Mouse (Mus musculus): ENCODE measurements around the gene Pzp. TPM values are rescaled to one million over a fixed set of nuclear protein-coding genes. Genes with fewer than 3 reads are reported as not detected.

The Pzp gene
- polyA plus RNA-seq, 1 experiment from 2014 or later = 1.5 TPM

DNA sequence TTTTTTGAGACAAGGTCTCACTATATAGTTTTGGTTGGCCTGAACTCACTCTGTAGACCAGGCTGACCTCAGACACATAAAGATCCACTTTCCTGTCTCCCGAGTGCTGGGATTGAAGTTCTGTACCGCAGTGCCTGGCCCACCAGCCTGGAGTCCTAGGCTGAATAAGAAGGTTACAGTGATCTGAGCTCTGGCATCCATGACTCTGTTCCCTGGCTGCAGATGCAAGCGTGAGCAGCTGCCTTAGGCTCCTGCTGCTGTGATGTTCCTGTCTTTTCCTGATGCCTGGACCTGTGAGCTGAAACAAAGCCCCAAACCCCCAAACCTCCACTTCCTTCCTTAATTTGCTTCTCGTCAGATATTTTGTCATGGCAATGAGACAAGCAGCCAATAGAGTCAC lies 61.5 kb downstream of the Pzp start:
- no peak for DNase-seq (ENCODE audit: low spot score)
- Histone ChIP-seq H3K4me1 (replicated peaks; ENCODE audit: control insufficient read depth, insufficient read depth) (no peaks in the 10 kb centered on the region), H3K9me3 (ENCODE audit: control insufficient read depth, low read length) (no peaks in the 10 kb centered on the region), H3K9ac (ENCODE audit: low read length) (no peak overlapping the region), H3K36me3 (ENCODE audit: control insufficient read depth, insufficient read depth, low read length) (no peaks in the 10 kb centered on the region), H3K27ac (replicated peaks) (no peak overlapping the region), H3K4me2 (replicated peaks; ENCODE audit: low read depth) (no peak overlapping the region), H3K4me3 (ENCODE audit: low read depth, low read length) (no peak overlapping the region), H3K27me3 (ENCODE audit: control insufficient read depth, insufficient read depth, low read length) (no peaks in the 10 kb centered on the region)
- 75% methylated on average over 4 of the region's 4 CpGs for WGBS
- no peak for ATAC-seq (ENCODE audit: low FRiP score, low TSS enrichment)
- TF ChIP-seq EP300 (optimal IDR thresholded peaks at IDR 0.05) = no peak

DNA sequence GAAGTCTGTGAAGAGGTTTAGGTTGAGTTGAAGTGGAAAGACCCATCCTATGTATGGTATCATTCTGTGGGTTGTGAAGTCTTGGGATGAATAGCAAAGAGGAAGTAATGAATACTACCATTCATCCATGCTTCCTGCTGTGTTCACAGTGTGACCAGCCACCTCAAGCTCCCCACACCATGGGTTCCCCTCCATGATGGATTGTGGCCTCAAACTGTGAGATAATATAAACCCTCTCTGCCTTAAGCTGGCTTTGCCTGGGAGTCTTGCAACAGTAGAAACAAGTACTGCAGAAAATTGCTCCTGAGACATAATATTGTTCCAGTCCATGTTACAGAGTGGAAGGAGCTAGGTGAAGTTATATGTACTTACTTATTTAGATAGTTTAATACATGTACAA lies 64.9 kb downstream of the Pzp start:
- no peak overlapping the region for H3K9ac ChIP-seq (ENCODE audit: low read length)
- no peaks in the 10 kb centered on the region for H3K36me3 ChIP-seq (ENCODE audit: control insufficient read depth, insufficient read depth, low read length)
- TF ChIP-seq CTCF (IDR thresholded peaks at IDR 0.05; ENCODE audit: low read depth) (no peak), EP300 (optimal IDR thresholded peaks at IDR 0.05) (no peak)
- ATAC-seq (ENCODE audit: low FRiP score, low TSS enrichment) = no peak
- no peak overlapping the region for H3K4me2 ChIP-seq (replicated peaks; ENCODE audit: low read depth)
- DNase-seq (ENCODE audit: low spot score) = no peak
- H3K4me1 ChIP-seq (replicated peaks; ENCODE audit: control insufficient read depth, insufficient read depth) = no peaks in the 10 kb centered on the region
- H3K27me3 ChIP-seq (ENCODE audit: control insufficient read depth, insufficient read depth, low read length) = no peaks in the 10 kb centered on the region
- H3K27ac ChIP-seq (replicated peaks) = no peak overlapping the region
- H3K9me3 ChIP-seq (ENCODE audit: control insufficient read depth, low read length) = no peaks in the 10 kb centered on the region
- no peak overlapping the region for H3K4me3 ChIP-seq (ENCODE audit: low read depth, low read length)

DNA sequence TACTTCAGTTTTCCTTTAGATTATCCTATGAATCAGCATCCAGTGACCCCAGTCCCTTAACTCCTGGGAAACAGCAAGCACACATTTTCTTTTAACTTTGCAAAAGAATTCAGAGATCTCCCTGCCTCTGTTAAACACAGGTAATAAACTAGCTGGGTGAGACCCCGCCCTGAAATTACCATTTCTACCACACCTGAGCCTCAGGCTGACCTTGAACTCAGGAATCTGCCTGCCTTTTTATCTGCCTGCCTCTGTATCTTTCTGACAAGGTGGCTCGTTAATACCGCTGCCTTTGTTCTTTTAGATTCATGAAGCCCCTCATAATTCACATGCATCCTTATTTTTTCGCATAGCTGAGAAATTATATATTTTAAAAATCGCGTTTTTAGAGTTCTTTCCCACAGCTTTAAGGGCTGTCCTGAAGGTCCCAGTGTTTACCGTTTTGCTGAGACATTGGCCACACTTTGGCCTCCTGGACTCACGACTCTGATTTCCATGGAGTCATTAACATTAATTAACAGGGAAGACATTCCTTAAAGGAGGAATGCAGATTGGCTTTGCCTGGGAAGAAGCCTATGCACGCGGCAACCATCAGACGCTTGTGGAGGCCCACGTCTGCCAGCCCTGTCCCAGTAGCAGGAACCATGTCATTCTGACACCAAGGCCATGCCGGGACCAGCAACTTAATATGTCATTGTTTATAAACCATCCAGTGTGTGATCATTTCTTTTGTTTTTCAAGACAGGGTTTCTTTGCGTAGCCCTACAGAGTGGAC lies 65.6 kb downstream of the Pzp start:
- no peak overlapping the region for H3K4me3 ChIP-seq (ENCODE audit: low read depth, low read length)
- H3K27ac ChIP-seq (replicated peaks) = no peak overlapping the region
- DNase-seq (ENCODE audit: low spot score) (no peak), ATAC-seq (ENCODE audit: low FRiP score, low TSS enrichment) (no peak)
- no peaks in the 10 kb centered on the region for H3K27me3 ChIP-seq (ENCODE audit: control insufficient read depth, insufficient read depth, low read length)
- WGBS = 82% methylated on average over 14 of the region's 14 CpGs
- no peaks in the 10 kb centered on the region for H3K36me3 ChIP-seq (ENCODE audit: control insufficient read depth, insufficient read depth, low read length)
- TF ChIP-seq CTCF (IDR thresholded peaks at IDR 0.05; ENCODE audit: low read depth) (no peak), EP300 (optimal IDR thresholded peaks at IDR 0.05) (no peak)
- no peaks in the 10 kb centered on the region for H3K9me3 ChIP-seq (ENCODE audit: control insufficient read depth, low read length)
- H3K4me1 ChIP-seq (replicated peaks; ENCODE audit: control insufficient read depth, insufficient read depth) = no peaks in the 10 kb centered on the region
- H3K4me2 ChIP-seq (replicated peaks; ENCODE audit: low read depth) = no peak overlapping the region
- no peak overlapping the region for H3K9ac ChIP-seq (ENCODE audit: low read length)

DNA sequence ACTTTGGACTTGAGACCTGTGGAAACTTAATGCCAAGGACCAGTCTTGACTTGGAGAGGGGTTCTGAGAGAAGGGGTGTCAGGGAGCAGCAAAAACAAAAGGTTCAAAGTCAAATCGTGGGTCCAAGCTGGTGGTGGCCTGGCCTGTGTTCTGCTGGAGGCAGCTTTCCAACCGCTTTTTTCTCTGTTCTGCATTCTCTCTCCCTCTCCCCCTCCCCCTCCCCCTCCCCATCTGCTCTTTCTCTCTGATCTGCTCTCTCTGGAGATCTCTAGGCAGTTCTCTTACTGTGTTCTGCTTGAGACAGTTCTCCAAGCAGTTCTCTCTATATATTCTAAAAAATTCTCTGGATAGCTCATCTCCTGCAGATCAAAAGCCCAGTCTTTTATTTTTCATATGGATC lies 66.2 kb downstream of the Pzp start:
- Histone ChIP-seq H3K9ac (ENCODE audit: low read length) (no peak overlapping the region), H3K9me3 (ENCODE audit: control insufficient read depth, low read length) (no peaks in the 10 kb centered on the region), H3K4me1 (replicated peaks; ENCODE audit: control insufficient read depth, insufficient read depth) (no peaks in the 10 kb centered on the region), H3K27me3 (ENCODE audit: control insufficient read depth, insufficient read depth, low read length) (no peaks in the 10 kb centered on the region), H3K27ac (replicated peaks) (no peak overlapping the region), H3K4me2 (replicated peaks; ENCODE audit: low read depth) (no peak overlapping the region), H3K36me3 (ENCODE audit: control insufficient read depth, insufficient read depth, low read length) (no peaks in the 10 kb centered on the region), H3K4me3 (ENCODE audit: low read depth, low read length) (no peak overlapping the region)
- 55% methylated on average over 2 of the region's 2 CpGs for WGBS
- TF ChIP-seq EP300 (optimal IDR thresholded peaks at IDR 0.05) (no peak), CTCF (IDR thresholded peaks at IDR 0.05; ENCODE audit: low read depth) (no peak)
- DNase-seq (ENCODE audit: low spot score) (no peak), ATAC-seq (ENCODE audit: low FRiP score, low TSS enrichment) (no peak)

DNA sequence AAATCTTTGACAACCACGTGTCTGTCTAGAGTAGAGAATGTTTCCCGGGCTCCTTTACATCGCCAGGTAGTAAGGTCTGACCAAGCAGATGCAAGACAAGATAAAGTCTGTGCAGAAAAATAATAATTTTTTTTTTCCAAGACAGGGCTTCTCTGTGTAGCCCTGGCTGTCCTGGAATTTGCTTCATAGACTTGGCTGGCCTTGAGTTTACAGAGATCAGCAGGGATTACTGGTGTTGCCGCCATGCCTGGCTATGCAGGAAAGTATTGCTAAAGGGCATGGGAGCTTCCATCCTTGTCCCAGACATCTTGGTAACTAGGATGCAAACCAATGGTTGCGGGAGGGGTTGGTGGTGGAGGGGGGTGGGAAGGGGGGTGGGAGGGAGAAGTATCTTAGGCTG lies 69.3 kb downstream of the Pzp start:
- Histone ChIP-seq H3K4me1 (replicated peaks; ENCODE audit: control insufficient read depth, insufficient read depth) (no peaks in the 10 kb centered on the region), H3K27me3 (ENCODE audit: control insufficient read depth, insufficient read depth, low read length) (no peaks in the 10 kb centered on the region), H3K4me3 (ENCODE audit: low read depth, low read length) (no peak overlapping the region), H3K27ac (replicated peaks) (no peak overlapping the region), H3K9ac (ENCODE audit: low read length) (no peak overlapping the region), H3K36me3 (ENCODE audit: control insufficient read depth, insufficient read depth, low read length) (no peaks in the 10 kb centered on the region), H3K4me2 (replicated peaks; ENCODE audit: low read depth) (no peak overlapping the region), H3K9me3 (ENCODE audit: control insufficient read depth, low read length) (no peaks in the 10 kb centered on the region)
- 74% methylated on average over 5 of the region's 5 CpGs for WGBS
- no peak for TF ChIP-seq EP300 (optimal IDR thresholded peaks at IDR 0.05)
- no peak for TF ChIP-seq CTCF (IDR thresholded peaks at IDR 0.05; ENCODE audit: low read depth)
- ATAC-seq (ENCODE audit: low FRiP score, low TSS enrichment) (no peak), DNase-seq (ENCODE audit: low spot score) (no peak)

DNA sequence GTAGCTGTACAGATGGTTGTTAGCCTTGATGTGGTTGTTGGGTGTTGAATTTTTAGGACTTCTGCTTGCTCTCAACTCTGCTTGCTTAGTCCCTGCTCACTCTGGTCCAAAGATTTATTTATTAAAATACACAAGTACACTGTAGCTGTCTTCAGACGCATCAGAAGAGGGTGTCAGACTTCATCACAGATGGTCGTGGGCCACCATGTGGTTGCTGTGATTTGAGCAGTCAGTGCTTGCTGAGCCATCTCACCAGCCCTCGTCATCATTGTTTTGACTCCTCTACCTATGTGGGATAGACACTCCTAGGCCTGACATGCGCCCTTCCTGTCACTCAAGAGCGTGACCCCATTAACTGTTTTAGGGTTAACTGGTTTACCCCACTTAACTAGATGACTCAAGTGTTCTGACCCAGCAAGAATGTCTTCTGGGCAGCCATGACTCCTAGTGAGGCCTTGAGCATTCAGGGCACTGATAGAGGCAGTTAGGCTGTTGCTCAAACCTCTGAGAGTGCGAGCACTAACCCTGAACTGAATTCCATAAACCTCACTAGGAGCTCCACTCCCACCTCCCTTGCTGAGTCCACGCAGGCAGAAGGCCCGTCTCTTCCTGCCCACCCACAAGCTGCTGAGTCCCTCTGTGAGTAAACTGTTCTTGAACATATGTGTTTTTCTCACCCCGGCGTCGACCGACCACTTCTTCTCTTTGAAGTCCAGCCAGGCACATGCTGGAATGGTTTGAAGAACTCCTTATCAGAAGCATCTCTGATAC lies 70.5 kb downstream of the Pzp start:
- H3K4me3 ChIP-seq (ENCODE audit: low read depth, low read length) = no peak overlapping the region
- H3K9me3 ChIP-seq (ENCODE audit: control insufficient read depth, low read length) = no peaks in the 10 kb centered on the region
- no peaks in the 10 kb centered on the region for H3K27me3 ChIP-seq (ENCODE audit: control insufficient read depth, insufficient read depth, low read length)
- TF ChIP-seq CTCF (IDR thresholded peaks at IDR 0.05; ENCODE audit: low read depth) (no peak), EP300 (optimal IDR thresholded peaks at IDR 0.05) (no peak)
- no peaks in the 10 kb centered on the region for H3K36me3 ChIP-seq (ENCODE audit: control insufficient read depth, insufficient read depth, low read length)
- WGBS = 62% methylated on average over 12 of the region's 12 CpGs
- no peak overlapping the region for H3K4me2 ChIP-seq (replicated peaks; ENCODE audit: low read depth)
- no peak for DNase-seq (ENCODE audit: low spot score)
- no peak overlapping the region for H3K9ac ChIP-seq (ENCODE audit: low read length)
- H3K27ac ChIP-seq (replicated peaks) = no peak overlapping the region
- H3K4me1 ChIP-seq (replicated peaks; ENCODE audit: control insufficient read depth, insufficient read depth) = no peaks in the 10 kb centered on the region
- no peak for ATAC-seq (ENCODE audit: low FRiP score, low TSS enrichment)

Measured in stomach, postnatal 0 days (tissue).